Mouse (Mus musculus) intestine, embryonic 14.5 days (tissue): ENCODE results near the gene Foxc1. TPM values are rescaled to one million over a fixed set of nuclear protein-coding genes. Genes with fewer than 3 reads are reported as not detected.

Experiments used
- ATAC-seq: fragments of 200-750 bp; cut with Nextera tagmentation; replicated peaks from 2 replicates; pipeline ENCODE4 v1.8.0; 2017; ENCODE audit warnings: low read depth, moderate number of reproducible peaks, moderate TSS enrichment, moderate library complexity; ENCODE audit not compliant: low FRiP score, low TSS enrichment
- DNase-seq: peaks from one replicate; pipeline ENCODE4 v3.0.0-alpha.2; 2018; ENCODE audit warnings: low spot score
- H3K27ac ChIP-seq: fragments of 300-500 bp; sonication (generic); 2 replicates; pipeline ENCODE4 v1.5.1; 2014; ENCODE audit warnings: low read depth, mild to moderate bottlenecking, control low read depth
- H3K27me3 ChIP-seq: fragments of 300-500 bp; sonication (generic); replicated peaks from 2 replicates; pipeline ENCODE4 v1.6.1; 2014; ENCODE audit warnings: low read length, control low read depth; ENCODE audit not compliant: control insufficient read depth, insufficient read depth
- H3K36me3 ChIP-seq: fragments of 300-500 bp; sonication (generic); 2 replicates; pipeline ENCODE4 v1.6.1; 2014; ENCODE audit warnings: low read length, control low read depth; ENCODE audit not compliant: control insufficient read depth, insufficient read depth
- H3K4me1 ChIP-seq: fragments of 300-500 bp; sonication (generic); replicated peaks from 2 replicates; pipeline ENCODE4 v1.6.1; 2014; ENCODE audit warnings: low read length, control low read depth, mixed read lengths; ENCODE audit not compliant: control insufficient read depth, insufficient read depth
- H3K4me2 ChIP-seq: fragments of 300-500 bp; sonication (generic); 2 replicates; pipeline ENCODE4 v1.6.1; 2014; ENCODE audit warnings: low read length
- H3K4me3 ChIP-seq: fragments of 300-500 bp; sonication (generic); 2 replicates; pipeline ENCODE4 v1.5.1; 2014; ENCODE audit warnings: low read depth, low read length, control low read depth, mixed read lengths
- H3K9ac ChIP-seq: fragments of 300-500 bp; sonication (generic); 2 replicates; pipeline ENCODE4 v1.6.1; 2014; ENCODE audit warnings: mild to moderate bottlenecking, low read length
- H3K9me3 ChIP-seq: fragments of 300-500 bp; sonication (generic); 2 replicates; pipeline ENCODE4 v1.6.1; 2016; ENCODE audit warnings: low read length, control low read depth; ENCODE audit not compliant: control insufficient read depth
- WGBS: fragments of 180-500 bp; shearing (Covaris S2); extraction: QIAGEN DNeasy Blood & Tissue Kit; methylation state at CpG from one replicate; pipeline ENCODE4 v1.1.7; 2014; 5-methylcytosine and 5-hydroxymethylcytosine counted together
- polyA plus RNA-seq: library from polyadenylated mRNA; unstranded; fragments of >200 nt; fragmentation: Nextera tagmentation; extraction: Ambion mirVana; gene quantifications from 2 replicates; pipeline ENCODE4 v1.2.1, GENCODE M21; 2014

Gene Foxc1
- polyA plus RNA-seq, 1 experiment from 2014 or later: 0.18 TPM

GRCm38 (mm10) chr13:31819664-31820405 lies 13.4 kb downstream of the Foxc1 start:
- H3K4me1 ChIP-seq: no peaks in the 10 kb centered on the region
- H3K27me3 ChIP-seq: peaks cover 85% of the 10 kb centered on the region
- no peak overlapping the region for H3K9ac ChIP-seq
- no peak for DNase-seq
- ATAC-seq: no peak
- 50% methylated on average over 14 of the region's 14 CpGs for WGBS
- H3K9me3 ChIP-seq: no peaks in the 10 kb centered on the region
- H3K4me2 ChIP-seq: no peak overlapping the region
- H3K4me3 ChIP-seq: no peak overlapping the region
- H3K27ac ChIP-seq: no peak overlapping the region
- no peaks in the 10 kb centered on the region for H3K36me3 ChIP-seq

GRCm38 (mm10) chr13:31820587-31821017 lies 14.2 kb downstream of the Foxc1 start:
- Histone ChIP-seq H3K27me3 (peaks cover 77% of the 10 kb centered on the region), H3K36me3 (no peaks in the 10 kb centered on the region), H3K27ac (no peak overlapping the region), H3K9me3 (no peaks in the 10 kb centered on the region), H3K4me1 (no peaks in the 10 kb centered on the region), H3K9ac (no peak overlapping the region), H3K4me3 (peak overlapping the region; percentile 20; the same call in 1 of the 2 replicates), H3K4me2 (peak overlapping the region; percentile 53)
- ATAC-seq (no peak; the same call in 1 of the 2 replicates), DNase-seq (peak; percentile 81)
- 4% methylated on average over 16 of the region's 16 CpGs for WGBS

GRCm38 (mm10) chr13:31821050-31821449 lies 14.6 kb downstream of the Foxc1 start:
- no peaks in the 10 kb centered on the region for H3K4me1 ChIP-seq
- WGBS: 24% methylated on average over 6 of the region's 6 CpGs
- H3K4me3 ChIP-seq: 0 out of 2 replicates have a peak overlapping the region, but pooled peaks have one; percentile 20
- no peaks in the 10 kb centered on the region for H3K36me3 ChIP-seq
- peak overlapping the region; percentile 53 for H3K4me2 ChIP-seq
- no peak overlapping the region for H3K27ac ChIP-seq
- H3K27me3 ChIP-seq: peaks cover 73% of the 10 kb centered on the region
- H3K9me3 ChIP-seq: no peaks in the 10 kb centered on the region
- no peak for DNase-seq
- H3K9ac ChIP-seq: no peak overlapping the region
- ATAC-seq: no peak

- no peak overlapping the region for H3K9ac ChIP-seq
- H3K9me3 ChIP-seq: no peaks in the 10 kb centered on the region
- 36% methylated on average over 5 of the region's 5 CpGs for WGBS
- no peak for DNase-seq
- H3K27me3 ChIP-seq: peaks cover 50% of the 10 kb centered on the region
- no peak overlapping the region for H3K4me2 ChIP-seq
- H3K4me1 ChIP-seq: no peaks in the 10 kb centered on the region
- no peak overlapping the region for H3K4me3 ChIP-seq
- no peaks in the 10 kb centered on the region for H3K36me3 ChIP-seq
- no peak for ATAC-seq
- no peak overlapping the region for H3K27ac ChIP-seq
Measured at GRCm38 (mm10) chr13:31823316-31823715, 16.9 kb downstream of the Foxc1 start.

GRCm38 (mm10) chr13:31825180-31825579 lies 18.7 kb downstream of the Foxc1 start:
- Histone ChIP-seq H3K4me1 (no peaks in the 10 kb centered on the region), H3K9ac (no peak overlapping the region), H3K36me3 (no peaks in the 10 kb centered on the region), H3K27me3 (peaks cover 33% of the 10 kb centered on the region), H3K27ac (no peak overlapping the region), H3K4me2 (no peak overlapping the region), H3K9me3 (no peaks in the 10 kb centered on the region), H3K4me3 (no peak overlapping the region)
- ATAC-seq: no peak
- DNase-seq: no peak
- WGBS: 100% methylated on average over 1 of the region's 1 CpGs

- no peak overlapping the region for H3K27ac ChIP-seq
- H3K4me1 ChIP-seq: no peaks in the 10 kb centered on the region
- H3K36me3 ChIP-seq: no peaks in the 10 kb centered on the region
- no peak overlapping the region for H3K9ac ChIP-seq
- peaks cover 21% of the 10 kb centered on the region for H3K27me3 ChIP-seq
- H3K4me3 ChIP-seq: no peak overlapping the region
- H3K9me3 ChIP-seq: no peaks in the 10 kb centered on the region
- 85% methylated on average over 5 of the region's 5 CpGs for WGBS
- ATAC-seq (no peak), DNase-seq (no peak)
- H3K4me2 ChIP-seq: no peak overlapping the region
Measured at GRCm38 (mm10) chr13:31827160-31827559, 20.7 kb downstream of the Foxc1 start.

- no peak overlapping the region for H3K4me2 ChIP-seq
- H3K4me1 ChIP-seq: no peaks in the 10 kb centered on the region
- DNase-seq (no peak), ATAC-seq (no peak)
- no peak overlapping the region for H3K4me3 ChIP-seq
- no peaks in the 10 kb centered on the region for H3K9me3 ChIP-seq
- WGBS: 54% methylated on average over 3 of the region's 3 CpGs
- H3K9ac ChIP-seq: no peak overlapping the region
- no peak overlapping the region for H3K27ac ChIP-seq
- no peaks in the 10 kb centered on the region for H3K36me3 ChIP-seq
- H3K27me3 ChIP-seq: peaks cover 15% of the 10 kb centered on the region; the same call in 1 of the 2 replicates
Measured at GRCm38 (mm10) chr13:31827820-31828332, 21.4 kb downstream of the Foxc1 start.

- no peak for DNase-seq
- H3K4me1 ChIP-seq: no peaks in the 10 kb centered on the region
- no peak overlapping the region for H3K27ac ChIP-seq
- no peak overlapping the region for H3K4me2 ChIP-seq
- no peak for ATAC-seq
- no peaks in the 10 kb centered on the region for H3K36me3 ChIP-seq
- peaks cover 12% of the 10 kb centered on the region; the same call in 1 of the 2 replicates for H3K27me3 ChIP-seq
- no peak overlapping the region for H3K4me3 ChIP-seq
- no peaks in the 10 kb centered on the region for H3K9me3 ChIP-seq
- no peak overlapping the region for H3K9ac ChIP-seq
- 90% methylated on average over 4 of the region's 4 CpGs for WGBS
Measured at GRCm38 (mm10) chr13:31828446-31828845, 22.0 kb downstream of the Foxc1 start.

GRCm38 (mm10) chr13:31830332-31830731 lies 23.9 kb downstream of the Foxc1 start:
- 51% methylated on average over 9 of the region's 9 CpGs for WGBS
- Histone ChIP-seq H3K9me3 (no peaks in the 10 kb centered on the region), H3K4me3 (no peak overlapping the region), H3K9ac (no peak overlapping the region), H3K36me3 (no peaks in the 10 kb centered on the region), H3K27me3 (no peaks in the 10 kb centered on the region), H3K4me1 (no peaks in the 10 kb centered on the region), H3K27ac (no peak overlapping the region), H3K4me2 (no peak overlapping the region)
- DNase-seq: no peak
- no peak for ATAC-seq
